Mouse (Mus musculus): ENCODE data around the gene Idh3b.

GRCm38 (mm10) chr2:130293009-130293408 lies 8.7 kb upstream of the Idh3b start:
- TF ChIP-seq GATA1 (IDR thresholded peaks at IDR 0.05; ENCODE audit: low read length) (no peak), TAL1 (IDR thresholded peaks at IDR 0.05; ENCODE audit: low read length) (no peak)

Data from erythroblast, embryonic 14.5 days (primary cell).